Mouse (Mus musculus) forebrain, embryonic 15.5 days (tissue): ENCODE measurements at regions not wholly inside any gene's neighbourhood (a gene's known extent, or its start where the extent isn't known, plus 50 kb on each side); places are given as distances from the start of the nearest gene placed in this dataset.

Source experiments
- ATAC-seq: fragments of 200-750 bp; cut with Nextera tagmentation; replicated peaks from 2 replicates; pipeline ENCODE4 v1.8.0; 2017; ENCODE audit warnings: mild to moderate bottlenecking, moderate TSS enrichment, moderate library complexity
- H3K27ac ChIP-seq: fragments of 300-500 bp; sonication (generic); replicated peaks from 2 replicates; pipeline ENCODE4 v1.5.1; 2015; ENCODE audit warnings: mild to moderate bottlenecking, inconsistent platforms
- H3K27me3 ChIP-seq: fragments of 300-500 bp; sonication (generic); 2 replicates; pipeline ENCODE4 v1.6.1; 2015; ENCODE audit warnings: inconsistent platforms
- H3K36me3 ChIP-seq: fragments of 300-500 bp; sonication (generic); 2 replicates; pipeline ENCODE4 v1.6.1; 2015; ENCODE audit warnings: mild to moderate bottlenecking, inconsistent platforms
- H3K4me1 ChIP-seq: fragments of 300-500 bp; sonication (generic); 2 replicates; pipeline ENCODE4 v1.6.1; 2015; ENCODE audit warnings: inconsistent platforms
- H3K4me2 ChIP-seq: fragments of 300-500 bp; sonication (generic); replicated peaks from 2 replicates; pipeline ENCODE4 v1.6.1; 2015; ENCODE audit warnings: mild to moderate bottlenecking, inconsistent platforms
- H3K4me3 ChIP-seq: fragments of 300-500 bp; sonication (generic); 2 replicates; pipeline ENCODE4 v1.5.1; 2015; ENCODE audit warnings: mild to moderate bottlenecking, inconsistent platforms
- H3K9ac ChIP-seq: fragments of 300-500 bp; sonication (generic); replicated peaks from 2 replicates; pipeline ENCODE4 v1.6.1; 2015; ENCODE audit warnings: mild to moderate bottlenecking, inconsistent platforms
- H3K9me3 ChIP-seq: fragments of 300-500 bp; sonication (generic); 2 replicates; pipeline ENCODE4 v1.6.1; 2016; ENCODE audit warnings: inconsistent platforms
- WGBS: fragments of 180-500 bp; shearing (Covaris S2); methylation state at CpG from one replicate; pipeline ENCODE4 v1.1.7; 2015; ENCODE audit warnings: mixed read lengths; 5-methylcytosine and 5-hydroxymethylcytosine counted together

DNA sequence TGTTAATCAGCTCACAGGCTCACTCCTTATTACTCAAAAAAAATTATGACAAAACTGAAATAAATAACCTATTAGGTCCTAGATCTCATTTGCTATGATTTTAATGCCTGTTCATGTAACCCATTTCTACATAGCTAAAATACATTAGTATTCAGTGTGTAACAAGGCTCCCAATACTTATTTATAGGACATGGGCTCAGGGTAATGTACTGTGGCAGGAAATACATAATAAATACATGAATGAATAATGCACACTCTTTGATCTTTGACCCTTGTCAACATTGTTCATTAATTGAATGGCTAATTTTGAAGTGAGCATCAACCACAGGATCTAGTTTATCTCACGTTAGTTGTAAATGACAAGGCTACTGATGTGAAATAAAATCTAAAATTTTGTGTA, 340.4 kb upstream of the Tecrl start:
- H3K27me3 ChIP-seq = no peaks in the 10 kb centered on the region
- ATAC-seq = no peak
- H3K4me1 ChIP-seq = no peaks in the 10 kb centered on the region
- no peak overlapping the region for H3K9ac ChIP-seq
- no peak overlapping the region for H3K27ac ChIP-seq
- 56% methylated on average over 1 of the region's 1 CpGs for WGBS
- H3K4me3 ChIP-seq = no peak overlapping the region
- H3K36me3 ChIP-seq = no peaks in the 10 kb centered on the region
- no peaks in the 10 kb centered on the region for H3K9me3 ChIP-seq
- H3K4me2 ChIP-seq = no peak overlapping the region

DNA sequence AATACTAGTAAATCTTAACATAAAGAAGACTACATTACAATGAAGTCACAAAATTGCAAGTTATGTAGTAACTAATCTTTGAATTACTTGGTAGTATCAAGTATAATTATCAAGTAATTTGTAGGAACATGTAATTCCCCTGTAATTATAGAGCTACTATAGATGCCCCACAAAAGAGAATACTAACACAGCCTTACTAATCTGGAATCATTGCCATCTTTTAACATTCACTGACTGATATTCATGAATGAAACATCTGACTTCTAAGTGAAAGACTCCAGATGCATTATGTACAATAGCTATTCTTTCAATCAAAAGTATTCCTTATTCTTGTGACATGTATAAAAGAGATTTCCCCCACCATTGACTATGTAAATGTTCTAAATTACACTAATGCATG, 337.3 kb upstream of the Tecrl start:
- no peaks in the 10 kb centered on the region for H3K27me3 ChIP-seq
- peak; percentile 66 for ATAC-seq
- H3K4me2 ChIP-seq = no peak overlapping the region
- no peaks in the 10 kb centered on the region for H3K4me1 ChIP-seq
- no peaks in the 10 kb centered on the region for H3K36me3 ChIP-seq
- H3K9me3 ChIP-seq = no peaks in the 10 kb centered on the region
- no peak overlapping the region for H3K9ac ChIP-seq
- H3K27ac ChIP-seq = no peak overlapping the region
- no peak overlapping the region for H3K4me3 ChIP-seq

DNA sequence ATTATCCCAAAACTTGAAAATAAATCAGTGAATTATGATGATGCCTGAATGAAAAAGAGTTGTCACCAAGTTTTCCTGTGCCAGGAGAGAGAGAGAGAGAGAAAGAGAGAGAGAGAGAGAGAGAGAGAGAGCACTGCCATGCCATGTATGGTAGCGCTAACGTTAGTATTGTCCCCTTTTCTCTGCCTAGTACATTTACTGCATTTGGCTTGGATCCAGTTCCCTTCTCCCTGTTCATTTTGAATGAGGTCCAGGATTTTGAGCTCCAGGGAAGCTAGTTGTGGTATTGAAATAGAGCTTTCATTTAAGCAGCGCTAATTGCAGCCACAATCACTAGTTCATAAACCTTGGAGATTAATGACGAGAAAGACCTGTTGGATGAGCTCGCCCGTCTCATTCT, 323.4 kb upstream of the Tecrl start:
- peak; percentile 75 for ATAC-seq
- no peaks in the 10 kb centered on the region for H3K27me3 ChIP-seq
- 37% methylated on average over 6 of the region's 6 CpGs for WGBS
- H3K9ac ChIP-seq = no peak overlapping the region
- H3K27ac ChIP-seq = no peak overlapping the region
- no peaks in the 10 kb centered on the region for H3K9me3 ChIP-seq
- H3K4me3 ChIP-seq = no peak overlapping the region
- peaks cover 7% of the 10 kb centered on the region; the same call in 1 of the 2 replicates for H3K4me1 ChIP-seq
- no peaks in the 10 kb centered on the region for H3K36me3 ChIP-seq
- H3K4me2 ChIP-seq = no peak overlapping the region

DNA sequence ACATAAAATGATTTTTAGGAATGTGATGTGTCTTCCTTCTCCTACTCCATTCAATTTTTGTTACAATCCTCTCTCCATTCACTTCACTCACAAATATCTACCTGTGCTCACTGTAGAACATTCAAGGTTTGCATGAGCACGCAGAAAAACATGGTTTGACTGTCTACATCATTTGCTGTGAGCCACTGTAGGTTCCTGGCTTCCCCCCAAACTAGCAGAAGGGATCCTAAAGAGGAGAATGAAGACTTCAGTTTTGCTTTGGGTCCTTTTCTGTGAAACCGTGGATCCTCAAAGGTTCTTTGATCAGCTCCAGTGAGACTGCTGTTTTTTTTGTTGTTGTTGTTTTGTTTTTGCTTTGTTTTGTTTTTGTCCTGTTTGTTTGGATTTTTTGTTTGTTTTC, 304.1 kb upstream of the Tecrl start:
- no peak overlapping the region for H3K4me2 ChIP-seq
- no peak overlapping the region for H3K9ac ChIP-seq
- H3K36me3 ChIP-seq = no peaks in the 10 kb centered on the region
- 63% methylated on average over 2 of the region's 2 CpGs for WGBS
- no peaks in the 10 kb centered on the region for H3K27me3 ChIP-seq
- ATAC-seq = no peak
- H3K4me1 ChIP-seq = no peaks in the 10 kb centered on the region
- no peaks in the 10 kb centered on the region for H3K9me3 ChIP-seq
- H3K4me3 ChIP-seq = no peak overlapping the region
- H3K27ac ChIP-seq = no peak overlapping the region

DNA sequence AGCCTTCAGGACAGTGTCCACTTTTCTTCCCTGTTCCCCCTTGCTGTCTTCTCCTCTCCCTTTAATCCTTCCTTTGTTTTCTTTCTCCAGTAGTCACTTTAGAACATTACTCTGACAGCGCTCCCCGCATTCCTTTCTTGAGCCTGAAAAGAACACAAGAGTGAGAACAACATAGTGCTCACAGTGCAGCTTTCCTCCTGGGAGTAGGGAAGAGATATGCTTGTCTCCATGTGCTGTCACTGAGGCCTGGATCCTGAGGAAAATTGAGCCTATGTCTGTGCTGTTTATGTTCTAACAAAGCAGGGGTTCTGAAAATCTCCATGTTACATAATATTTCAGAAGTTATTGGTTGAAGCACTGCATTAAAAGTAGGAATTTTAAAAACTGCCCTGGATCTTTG, 296.3 kb upstream of the Tecrl start:
- Histone ChIP-seq H3K36me3 (no peaks in the 10 kb centered on the region), H3K4me3 (no peak overlapping the region), H3K4me1 (no peaks in the 10 kb centered on the region), H3K27me3 (no peaks in the 10 kb centered on the region), H3K4me2 (no peak overlapping the region), H3K9me3 (no peaks in the 10 kb centered on the region), H3K9ac (no peak overlapping the region), H3K27ac (no peak overlapping the region)
- ATAC-seq = no peak
- WGBS = 3% methylated on average over 2 of the region's 2 CpGs

DNA sequence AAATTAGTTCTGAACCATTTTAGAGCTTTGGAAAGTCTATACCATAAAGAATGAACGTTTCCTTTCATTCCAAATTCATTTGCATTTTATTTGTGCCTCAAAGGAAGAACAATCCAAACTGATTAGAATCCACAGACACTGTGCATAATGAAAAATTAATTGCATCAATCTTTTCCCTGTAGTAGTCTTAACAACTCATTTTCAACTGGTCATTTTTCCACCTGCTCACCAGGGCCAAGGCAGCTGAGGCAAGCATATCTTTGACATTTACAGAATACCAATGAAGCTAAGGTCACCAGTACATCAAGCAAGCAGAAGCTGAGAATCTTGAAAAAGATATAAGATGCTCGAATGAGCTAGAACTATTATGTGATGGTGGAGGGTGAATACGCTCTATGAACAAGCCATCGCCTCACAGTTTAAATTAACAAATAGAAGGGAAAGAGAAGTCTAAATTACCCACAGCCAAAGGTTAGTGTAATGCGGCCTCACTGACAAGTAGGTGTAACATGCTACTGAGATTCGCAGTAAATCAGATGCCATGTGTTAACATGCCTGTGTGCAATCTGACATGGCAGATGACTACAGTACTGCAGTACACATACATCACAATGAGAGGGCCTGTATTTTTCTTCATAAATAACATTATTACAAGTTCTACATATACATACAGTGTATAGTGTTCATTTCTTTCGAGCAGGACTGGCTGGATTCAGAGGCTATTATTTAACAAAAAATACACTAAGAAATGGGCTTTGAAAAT, 267.8 kb upstream of the Tecrl start:
- peak; percentile 48; the same call in 1 of the 2 replicates for ATAC-seq
- H3K27ac ChIP-seq = peak overlapping the region; percentile 23
- H3K9ac ChIP-seq = no peak overlapping the region
- H3K4me2 ChIP-seq = no peak overlapping the region
- peaks cover 8% of the 10 kb centered on the region; the same call in 1 of the 2 replicates for H3K4me1 ChIP-seq
- H3K27me3 ChIP-seq = no peaks in the 10 kb centered on the region
- H3K9me3 ChIP-seq = no peaks in the 10 kb centered on the region
- 63% methylated on average over 7 of the region's 7 CpGs for WGBS
- no peaks in the 10 kb centered on the region for H3K36me3 ChIP-seq
- H3K4me3 ChIP-seq = no peak overlapping the region

DNA sequence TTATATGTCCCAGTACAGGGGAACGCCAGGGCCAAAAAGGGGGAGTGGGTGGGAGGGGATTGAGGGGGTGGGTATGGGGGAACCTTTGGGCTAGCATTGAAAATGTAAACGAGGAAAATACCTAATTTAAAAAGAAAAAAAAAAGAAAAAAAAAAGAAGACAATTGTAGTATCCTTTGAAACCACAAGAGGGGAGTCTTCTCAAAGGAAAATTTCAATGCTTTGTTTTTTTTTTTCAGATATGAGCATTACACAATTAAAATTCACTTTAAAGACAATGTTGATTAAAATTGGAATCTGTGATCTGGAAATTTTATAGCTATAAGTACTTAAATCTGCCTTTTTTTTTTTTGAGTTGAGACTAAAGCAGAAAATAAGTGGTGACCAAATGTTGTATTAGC, 255.8 kb upstream of the Tecrl start:
- Histone ChIP-seq H3K9me3 (no peaks in the 10 kb centered on the region), H3K4me3 (no peak overlapping the region), H3K27me3 (no peaks in the 10 kb centered on the region), H3K4me1 (peaks cover 6% of the 10 kb centered on the region; the same call in 1 of the 2 replicates), H3K9ac (no peak overlapping the region), H3K36me3 (no peaks in the 10 kb centered on the region), H3K4me2 (no peak overlapping the region), H3K27ac (no peak overlapping the region)
- ATAC-seq = no peak
- 38% methylated on average over 2 of the region's 2 CpGs for WGBS

DNA sequence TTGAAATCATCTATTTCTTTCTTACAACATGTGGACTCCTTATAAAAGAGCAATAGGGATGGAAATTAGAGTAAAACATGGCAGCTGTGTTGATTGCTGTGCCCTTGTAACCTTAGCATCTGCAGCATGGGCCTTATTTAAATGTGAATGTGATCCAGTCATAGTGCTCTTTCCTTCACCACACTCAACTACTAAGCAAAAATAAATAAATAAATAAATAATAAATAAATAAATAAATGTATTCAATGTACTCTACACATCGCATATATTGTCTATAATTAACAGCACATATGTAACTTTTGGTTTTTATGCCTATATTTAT, 238.3 kb upstream of the Tecrl start:
- H3K9ac ChIP-seq = no peak overlapping the region
- peak; percentile 96 for ATAC-seq
- H3K4me3 ChIP-seq = no peak overlapping the region
- H3K27ac ChIP-seq = no peak overlapping the region
- H3K4me2 ChIP-seq = no peak overlapping the region
- no peaks in the 10 kb centered on the region for H3K27me3 ChIP-seq
- H3K9me3 ChIP-seq = no peaks in the 10 kb centered on the region
- no peaks in the 10 kb centered on the region for H3K4me1 ChIP-seq
- no peaks in the 10 kb centered on the region for H3K36me3 ChIP-seq
- 66% methylated on average over 1 of the region's 1 CpGs for WGBS

DNA sequence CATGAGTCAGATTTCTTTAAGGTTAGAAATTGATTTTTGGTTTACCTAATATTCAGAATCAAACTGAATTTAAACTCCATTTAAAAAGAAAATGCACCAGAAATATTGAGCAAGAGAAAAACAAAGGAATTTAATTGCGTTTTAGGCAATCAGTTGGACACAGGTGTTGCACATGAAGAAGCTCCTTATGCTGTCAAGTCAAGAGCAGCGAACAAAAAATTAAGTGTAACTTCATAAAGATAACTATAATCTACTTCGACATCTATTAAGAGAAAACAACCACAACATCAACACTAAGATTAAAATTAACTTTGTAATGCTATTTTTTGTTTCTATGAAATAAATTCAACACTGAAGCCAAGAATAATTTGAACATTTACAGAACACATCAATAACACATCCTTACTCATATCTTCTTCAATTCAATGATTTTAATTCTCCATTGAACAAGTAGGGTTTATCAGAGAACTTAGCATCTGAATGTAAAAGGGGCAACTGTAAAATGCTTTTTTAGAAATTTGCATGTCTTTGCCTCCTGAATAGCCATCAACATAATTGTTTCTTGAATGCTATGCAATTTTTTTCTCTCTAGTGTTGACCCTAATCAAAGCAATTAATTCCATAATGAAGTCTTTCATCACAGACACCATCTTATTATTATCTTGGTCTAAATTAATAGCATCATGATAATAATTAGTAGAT, 237.7 kb upstream of the Tecrl start:
- no peak overlapping the region for H3K4me2 ChIP-seq
- 73% methylated on average over 3 of the region's 3 CpGs for WGBS
- ATAC-seq = peak; percentile 57

More for the DNA sequence above, 237.7 kb upstream of the Tecrl start:
- no peaks in the 10 kb centered on the region for H3K27me3 ChIP-seq
- H3K27ac ChIP-seq = no peak overlapping the region
- no peak overlapping the region for H3K4me3 ChIP-seq
- no peak overlapping the region for H3K9ac ChIP-seq
- H3K9me3 ChIP-seq = no peaks in the 10 kb centered on the region
- no peaks in the 10 kb centered on the region for H3K36me3 ChIP-seq
- no peaks in the 10 kb centered on the region for H3K4me1 ChIP-seq
